In genomic region chr16:37519721-37520120, GRCm38 (mm10) we compare ENCODE assay signal across 28 mouse cellular contexts.
"Had no signal": no experiment of that assay in that cellular context is flagged by ENCODE, and none has a peak within 500 bp of the region (broad histone marks: within the 10 kb centered on the region; RNA-seq: fewer than 3 reads in every experiment).

No protein-coding gene starts in this region.

- H3K4me1 ChIP-seq: embryonic facial prominence, embryonic 10.5 days; embryonic facial prominence, embryonic 12.5 days; embryonic facial prominence, embryonic 13.5 days; embryonic facial prominence, embryonic 15.5 days; forebrain, embryonic 10.5 days; forebrain, embryonic 12.5 days; forebrain, embryonic 13.5 days; forebrain, embryonic 15.5 days had no signal

- ATAC-seq: forebrain, embryonic 13.5 days; forebrain, embryonic 14.5 days; forebrain, embryonic 15.5 days; forebrain, embryonic 16.5 days; forebrain, postnatal 0 days had no signal

- H3K27me3 ChIP-seq: embryonic facial prominence, embryonic 12.5 days; embryonic facial prominence, embryonic 13.5 days; embryonic facial prominence, embryonic 15.5 days; forebrain, embryonic 12.5 days; forebrain, embryonic 13.5 days; forebrain, embryonic 15.5 days had no signal

- H3K9me3 ChIP-seq: embryonic facial prominence, embryonic 15.5 days; forebrain, embryonic 12.5 days; forebrain, embryonic 15.5 days had no signal

- H3K27ac ChIP-seq: embryonic facial prominence, embryonic 10.5 days; embryonic facial prominence, embryonic 12.5 days; embryonic facial prominence, embryonic 13.5 days; embryonic facial prominence, embryonic 15.5 days; forebrain, embryonic 10.5 days; forebrain, embryonic 12.5 days; forebrain, embryonic 13.5 days; forebrain, embryonic 15.5 days; gastrocnemius, adult 2 months; heart, adult 2 months had no signal

- H3K4me3 ChIP-seq: embryonic facial prominence, embryonic 10.5 days; embryonic facial prominence, embryonic 12.5 days; embryonic facial prominence, embryonic 13.5 days; embryonic facial prominence, embryonic 15.5 days; erythroblast, embryonic 14.5 days; forebrain, embryonic 10.5 days; forebrain, embryonic 12.5 days; forebrain, embryonic 13.5 days; forebrain, embryonic 15.5 days; gastrocnemius, adult 2 months; heart, adult 2 months had no signal

- H3K9ac ChIP-seq: embryonic facial prominence, embryonic 12.5 days; embryonic facial prominence, embryonic 13.5 days; embryonic facial prominence, embryonic 15.5 days; forebrain, embryonic 12.5 days; forebrain, embryonic 13.5 days; forebrain, embryonic 15.5 days; forebrain, postnatal 0 days had no signal

- H3K4me2 ChIP-seq: embryonic facial prominence, embryonic 12.5 days; embryonic facial prominence, embryonic 13.5 days; embryonic facial prominence, embryonic 15.5 days; forebrain, embryonic 12.5 days; forebrain, embryonic 13.5 days; forebrain, embryonic 15.5 days had no signal

- DNase-seq: cerebellum, adult 8-10 months; cerebellum, adult 9-10 months; cerebellum, adult 9-11 months; cerebellum, postnatal 10 days; cerebellum, postnatal 14 days; cerebellum, postnatal 25 days; cerebellum, postnatal 36 days; embryo, embryonic 11 days; forebrain, postnatal 0 days; gastrocnemius, adult 2 months; gastrocnemius, postnatal 10 days; gastrocnemius, postnatal 14 days; gastrocnemius, postnatal 25 days; gastrocnemius, postnatal 36 days; heart, adult 11 months; heart, adult 18-20 months; heart, adult 2 months had no signal
